Mouse (Mus musculus) urinary bladder, postnatal 10 days (tissue): ENCODE results near the gene Sgk1.

Source experiments
- DNase-seq: peaks from one replicate; pipeline ENCODE4 v3.0.0; 2022; ENCODE audit warnings: low spot score

Sgk1 gene

GRCm38 (mm10) chr10:21975384-21975783 lies 93.4 kb downstream of the Sgk1 start:
- no peak for DNase-seq

GRCm38 (mm10) chr10:21976253-21976652 lies 94.3 kb downstream of the Sgk1 start:
- DNase-seq, result no peak

- no peak for DNase-seq
Observed at GRCm38 (mm10) chr10:21978421-21978820, 96.4 kb downstream of the Sgk1 start.

- no peak for DNase-seq
Observed at GRCm38 (mm10) chr10:21979286-21979965, 97.4 kb downstream of the Sgk1 start.

GRCm38 (mm10) chr10:21980780-21981435 lies 98.9 kb downstream of the Sgk1 start:
- DNase-seq, result no peak

GRCm38 (mm10) chr10:21982303-21982702 lies 100.3 kb downstream of the Sgk1 start:
- DNase-seq, result no peak

GRCm38 (mm10) chr10:21988489-21988888 lies 106.5 kb downstream of the Sgk1 start:
- DNase-seq, result no peak

- peak; percentile 59 for DNase-seq
Observed at GRCm38 (mm10) chr10:21991351-21991840, 109.4 kb downstream of the Sgk1 start.

- DNase-seq, result no peak
Observed at GRCm38 (mm10) chr10:21991986-21992833, 110.2 kb downstream of the Sgk1 start.

GRCm38 (mm10) chr10:21992834-21993514 lies 111.0 kb downstream of the Sgk1 start:
- DNase-seq, result peak; percentile 30

GRCm38 (mm10) chr10:21993515-21994373 lies 111.8 kb downstream of the Sgk1 start:
- DNase-seq, result no peak

GRCm38 (mm10) chr10:21994431-21994914 lies 112.5 kb downstream of the Sgk1 start:
- DNase-seq, result peak; percentile 87

- DNase-seq, result no peak
Observed at GRCm38 (mm10) chr10:21995221-21995620, 113.2 kb downstream of the Sgk1 start.

- peak; percentile 45 for DNase-seq
Observed at GRCm38 (mm10) chr10:21995661-21996308, 113.8 kb downstream of the Sgk1 start.

GRCm38 (mm10) chr10:21996660-21997447 lies 114.9 kb downstream of the Sgk1 start:
- DNase-seq, result no peak

- no peak for DNase-seq
Observed at GRCm38 (mm10) chr10:21997550-21998204, 115.7 kb downstream of the Sgk1 start.

- DNase-seq, result no peak
Observed at GRCm38 (mm10) chr10:21998503-21999180, 116.7 kb downstream of the Sgk1 start.
